Mouse (Mus musculus) cerebellum, postnatal 4 days (tissue): ENCODE measurements around the gene Sin3a.

Source experiments
- DNase-seq, 2 experiments: peaks; one replicate each; pipeline ENCODE4 v3.0.0; 2022; ENCODE audit warnings: low spot score in 2 of 2, mixed read lengths in 1 of 2

Sin3a gene

DNA sequence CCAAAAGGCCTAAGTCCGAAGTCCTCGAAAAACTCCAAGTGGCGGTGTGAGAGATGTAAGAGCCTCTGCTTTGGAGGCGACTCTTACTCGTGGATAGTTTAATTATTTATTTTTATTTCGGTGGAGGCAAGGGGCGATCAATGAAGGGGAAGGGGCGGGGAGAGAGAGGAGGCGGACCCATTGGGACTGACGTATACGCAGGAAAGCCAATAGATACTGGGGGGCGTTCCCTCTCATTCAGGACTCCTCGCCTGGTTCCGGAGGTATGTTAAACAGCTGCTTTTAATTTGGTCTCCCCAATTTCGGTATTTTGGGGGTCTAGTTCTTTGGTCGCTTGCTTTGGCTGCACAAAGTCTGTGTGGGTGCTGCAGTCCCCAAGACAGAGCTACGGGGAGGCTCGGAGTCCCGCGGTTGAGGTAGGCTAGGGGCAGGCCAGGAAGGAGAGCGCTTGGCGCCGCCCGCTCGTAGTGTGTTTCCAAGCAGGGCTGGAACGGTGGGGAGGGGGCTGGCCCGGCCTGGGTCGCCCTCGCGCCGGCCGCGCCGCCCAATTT lies at the start of gene Sin3a:
Gene Sin3a, plus strand, starts transcription at position 240 of the 551 bp plus-strand sequence.
- peak in 1 of 2 experiments; percentile 55 for DNase-seq

DNA sequence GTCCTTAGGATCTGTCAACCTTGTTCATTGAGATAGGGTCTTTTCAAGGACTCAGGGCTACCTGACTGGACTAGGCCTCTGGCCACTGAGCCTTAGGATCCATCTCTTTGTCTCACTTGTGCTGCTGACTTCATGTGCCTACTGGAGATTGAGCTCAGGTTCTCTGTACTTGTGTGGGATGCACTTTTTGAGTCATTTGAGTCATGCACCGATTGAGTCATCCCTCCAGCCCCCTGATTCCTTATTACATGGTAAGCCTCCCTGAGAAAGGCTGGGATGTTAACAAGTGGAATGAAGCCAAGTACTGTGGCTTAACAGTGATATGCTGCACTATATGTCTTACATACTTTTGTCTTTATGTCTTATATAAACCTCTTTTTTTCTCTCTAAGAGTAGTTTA lies 40.1 kb upstream of the Sin3a start:
- no peak for DNase-seq

- peak in 1 of 2 experiments; percentile 33 for DNase-seq
Observed at GRCm38 (mm10) chr9:57056237-57056636, 15.6 kb upstream of the Sin3a start.

GRCm38 (mm10) chr9:57064164-57064563 lies 7.7 kb upstream of the Sin3a start:
- DNase-seq: no peak

DNA sequence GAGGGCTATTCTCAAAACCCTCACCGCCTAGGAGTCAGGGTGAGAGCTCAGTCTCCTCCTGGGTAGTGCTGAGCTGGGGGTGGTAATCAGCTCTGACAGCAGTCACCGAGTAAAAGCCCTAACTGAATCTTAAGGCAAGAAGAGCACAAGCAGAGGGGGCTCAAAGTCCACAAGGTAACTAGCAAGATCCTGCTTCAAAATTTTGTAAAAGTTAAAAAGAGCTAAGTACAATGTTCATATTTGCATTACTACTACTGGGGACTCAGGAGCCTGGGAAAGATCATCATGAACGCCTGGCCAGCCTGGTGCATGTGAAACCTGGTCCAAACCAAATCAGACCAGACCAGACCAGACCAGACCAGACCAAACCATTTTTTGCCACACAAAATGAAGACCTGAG lies 3.6 kb upstream of the Sin3a start:
- DNase-seq: no peak

- DNase-seq: no peak
Observed at GRCm38 (mm10) chr9:57070262-57070661, 1.6 kb upstream of the Sin3a start.

- no peak for DNase-seq
Observed at GRCm38 (mm10) chr9:57070800-57071545, 867 bp upstream of the Sin3a start.

GRCm38 (mm10) chr9:57072526-57072988 lies 717 bp downstream of the Sin3a start:
- DNase-seq: no peak

GRCm38 (mm10) chr9:57072989-57073789 lies 1.3 kb downstream of the Sin3a start:
- DNase-seq: peak; percentile 87 to 90

- no peak for DNase-seq
Observed at GRCm38 (mm10) chr9:57073790-57074094, 1.9 kb downstream of the Sin3a start.

GRCm38 (mm10) chr9:57074171-57074821 lies 2.5 kb downstream of the Sin3a start:
- DNase-seq: peak in 1 of 2 experiments; percentile 10

GRCm38 (mm10) chr9:57074822-57075603 lies 3.2 kb downstream of the Sin3a start:
- peak; percentile 38 to 39 for DNase-seq

DNA sequence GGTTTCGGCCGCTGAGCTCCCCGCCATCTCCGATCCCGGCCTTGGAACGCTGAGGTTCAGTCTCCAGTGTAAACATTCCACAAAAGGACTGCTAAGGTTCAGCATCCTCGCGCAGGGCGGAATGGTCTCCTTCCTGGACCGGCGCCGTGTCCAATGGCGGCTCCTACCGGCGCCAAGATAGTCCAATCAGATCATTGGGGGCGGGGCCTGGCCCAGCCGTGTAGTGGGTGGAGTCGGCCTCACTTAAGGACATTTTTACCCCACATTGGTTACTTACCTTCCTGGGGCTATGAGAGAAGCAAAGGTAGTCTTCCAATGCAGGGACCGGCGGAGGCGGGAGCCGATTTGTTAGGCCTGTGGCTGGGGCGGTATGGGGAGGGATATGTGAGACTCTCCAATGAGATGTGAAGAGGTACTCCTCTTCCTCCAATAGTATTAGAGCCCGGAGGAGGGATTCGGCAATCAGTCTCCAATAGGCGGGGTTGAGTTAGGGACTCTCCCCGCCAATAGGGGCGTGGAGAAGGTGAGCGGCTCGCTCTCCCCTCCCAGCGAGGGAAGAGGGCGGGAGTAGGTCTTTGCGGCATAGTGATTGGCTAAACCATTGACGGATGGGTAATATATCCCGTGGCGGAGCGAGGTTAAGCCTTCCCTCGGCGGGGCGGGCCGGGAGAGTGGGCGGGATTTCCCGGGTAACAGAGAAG lies 4.0 kb downstream of the Sin3a start:
- peak; percentile 95 to 98 for DNase-seq

- DNase-seq: peak; percentile 54 to 81
Observed at GRCm38 (mm10) chr9:57076701-57077660, 5.1 kb downstream of the Sin3a start.

- no peak for DNase-seq
Observed at GRCm38 (mm10) chr9:57082236-57082635, 10.4 kb downstream of the Sin3a start.

- DNase-seq: no peak
Observed at GRCm38 (mm10) chr9:57117261-57117755, 45.5 kb downstream of the Sin3a start.

GRCm38 (mm10) chr9:57129641-57130040 lies 57.8 kb downstream of the Sin3a start:
- DNase-seq: no peak

DNA sequence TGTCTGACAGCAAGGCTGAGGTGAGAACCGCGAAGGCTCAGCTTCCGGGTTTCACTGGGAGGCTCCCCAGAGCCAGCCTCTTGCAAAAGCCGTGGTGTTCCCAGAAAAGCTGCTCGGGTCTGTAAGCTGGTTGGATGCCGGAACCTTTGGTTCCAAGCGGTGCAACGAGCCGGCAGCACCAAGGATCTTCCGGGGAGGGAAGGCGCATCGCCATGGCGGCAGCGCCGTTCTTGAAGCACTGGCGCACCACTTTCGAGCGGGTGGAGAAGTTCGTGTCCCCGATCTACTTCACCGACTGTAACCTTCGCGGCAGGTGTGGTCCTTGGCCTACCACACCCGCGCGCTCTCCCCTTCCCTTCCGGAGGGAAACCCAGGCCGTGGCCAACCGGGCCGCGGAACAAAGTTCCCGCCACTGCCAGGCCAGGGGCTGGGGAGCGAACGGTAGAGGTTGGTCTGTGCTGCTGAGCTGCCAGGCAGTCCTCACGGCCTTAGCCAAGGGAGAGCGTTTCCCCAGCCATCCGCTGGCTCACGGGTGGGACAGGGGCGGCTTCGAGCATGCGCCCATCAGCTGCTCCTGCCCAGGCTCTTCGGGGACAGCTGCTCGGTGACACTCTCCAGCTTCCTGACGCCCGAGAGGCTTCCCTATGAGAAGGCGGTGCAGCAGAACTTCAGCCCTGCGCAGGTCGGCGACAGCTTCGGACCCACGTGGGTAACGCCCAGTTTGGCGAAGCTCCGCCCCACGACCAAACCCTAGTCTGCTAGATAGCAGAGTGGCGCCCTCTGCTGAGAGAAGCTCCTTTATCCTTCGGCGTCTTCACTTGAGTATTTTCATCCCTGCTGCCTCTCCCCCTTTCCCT lies 59.0 kb downstream of the Sin3a start, which contains the start of gene Man2c1:
Gene Man2c1, plus strand, starts transcription at position 114 of the 857 bp plus-strand sequence.
- peak; percentile 82 to 93 for DNase-seq
